Mouse (Mus musculus): ENCODE data around the gene Dab2ip.

The Dab2ip gene

GRCm38 (mm10) chr2:35661454-35662000 is 103.5 kb downstream of the Dab2ip start:
- DNase-seq, result peak; percentile 69

- DNase-seq, result peak; percentile 49
Measured at GRCm38 (mm10) chr2:35662001-35662491, 104.0 kb downstream of the Dab2ip start.

GRCm38 (mm10) chr2:35662738-35663550 is 104.9 kb downstream of the Dab2ip start:
- no peak for DNase-seq

- no peak for DNase-seq
Measured at GRCm38 (mm10) chr2:35667746-35668145, 109.7 kb downstream of the Dab2ip start.

- no peak for DNase-seq
Measured at GRCm38 (mm10) chr2:35669217-35669616, 111.2 kb downstream of the Dab2ip start.

- no peak for DNase-seq
Measured at GRCm38 (mm10) chr2:35669748-35670147, 111.7 kb downstream of the Dab2ip start.

GRCm38 (mm10) chr2:35670300-35670699 is 112.2 kb downstream of the Dab2ip start:
- no peak for DNase-seq

GRCm38 (mm10) chr2:35671980-35672910 is 114.2 kb downstream of the Dab2ip start:
- peak; percentile 69 for DNase-seq

GRCm38 (mm10) chr2:35673181-35673580 is 115.1 kb downstream of the Dab2ip start:
- no peak for DNase-seq

- DNase-seq, result no peak
Measured at GRCm38 (mm10) chr2:35673986-35674385, 115.9 kb downstream of the Dab2ip start.

GRCm38 (mm10) chr2:35674431-35674830 is 116.4 kb downstream of the Dab2ip start:
- no peak for DNase-seq

GRCm38 (mm10) chr2:35676075-35676665 is 118.1 kb downstream of the Dab2ip start:
- peak; percentile 63 for DNase-seq

GRCm38 (mm10) chr2:35677855-35678254 is 119.8 kb downstream of the Dab2ip start:
- no peak for DNase-seq

GRCm38 (mm10) chr2:35678440-35678839 is 120.4 kb downstream of the Dab2ip start:
- no peak for DNase-seq

- peak; percentile 56 for DNase-seq
Measured at GRCm38 (mm10) chr2:35679812-35680672, 122.0 kb downstream of the Dab2ip start.

GRCm38 (mm10) chr2:35680833-35681232 is 122.8 kb downstream of the Dab2ip start:
- no peak for DNase-seq

GRCm38 (mm10) chr2:35684005-35684404 is 125.9 kb downstream of the Dab2ip start:
- no peak for DNase-seq

- DNase-seq, result no peak
Measured at GRCm38 (mm10) chr2:35684735-35685312, 126.8 kb downstream of the Dab2ip start.

GRCm38 (mm10) chr2:35686104-35686503 is 128.0 kb downstream of the Dab2ip start:
- DNase-seq, result peak; percentile 42

GRCm38 (mm10) chr2:35687557-35688070 is 129.5 kb downstream of the Dab2ip start:
- DNase-seq, result no peak

GRCm38 (mm10) chr2:35688121-35688520 is 130.1 kb downstream of the Dab2ip start:
- no peak for DNase-seq
